Mouse (Mus musculus) CH12.LX (cell line): Measurements from ENCODE around the gene Adamtsl1.

ENCODE experiments used
- CHD1 ChIP-seq: IDR thresholded peaks from 2 replicates; pipeline ENCODE4 v1.6.1; 2012; ENCODE audit warnings: low read depth, low read length, improper control_type of control experiment, inconsistent platforms
- CHD2 ChIP-seq: IDR thresholded peaks from 2 replicates; pipeline ENCODE4 v1.6.1; 2011; ENCODE audit warnings: low read length, improper control_type of control experiment
- CTCF ChIP-seq, 2 experiments: IDR thresholded peaks in 1 of 2; conservative IDR thresholded peaks in 1 of 2; 2 replicates each; pipeline ENCODE4 v1.5.1; 2011 to 2012; ENCODE audit warnings: low read depth in 2 of 2, low read length in 2 of 2, improper control_type of control experiment in 1 of 2, inconsistent platforms in 1 of 2, mild to moderate bottlenecking in 1 of 2, moderate library complexity in 1 of 2
- ELF1 ChIP-seq: IDR thresholded peaks from 2 replicates; pipeline ENCODE4 v1.6.1; 2014; ENCODE audit warnings: low read depth, mild to moderate bottlenecking, inconsistent platforms, low read length, improper control_type of control experiment
- EP300 ChIP-seq: IDR thresholded peaks from 2 replicates; pipeline ENCODE4 v1.6.1; 2011; ENCODE audit warnings: low read length, improper control_type of control experiment
- GABPA ChIP-seq: IDR thresholded peaks from 2 replicates; pipeline ENCODE4 v1.6.1; 2012; ENCODE audit warnings: low read depth, low read length, improper control_type of control experiment, inconsistent platforms; ENCODE audit not compliant: insufficient replicate concordance
- HCFC1 ChIP-seq: IDR thresholded peaks from 2 replicates; pipeline ENCODE4 v1.6.1; 2012; ENCODE audit warnings: low read depth, mild to moderate bottlenecking, inconsistent platforms, low read length, improper control_type of control experiment
- MAFK ChIP-seq: IDR thresholded peaks from 2 replicates; pipeline ENCODE4 v1.6.1; 2011; ENCODE audit warnings: low read length, improper control_type of control experiment; ENCODE audit not compliant: insufficient replicate concordance
- MEF2A ChIP-seq: IDR thresholded peaks from 2 replicates; pipeline ENCODE4 v1.6.1; 2014; ENCODE audit warnings: low read depth, mild to moderate bottlenecking, inconsistent platforms, low read length, improper control_type of control experiment, borderline replicate concordance
- POLR2AphosphoS2 ChIP-seq: IDR thresholded peaks from 2 replicates; pipeline ENCODE4 v1.6.1; 2011; ENCODE audit warnings: low read depth, low read length, improper control_type of control experiment
- USF1 ChIP-seq: IDR thresholded peaks from 2 replicates; pipeline ENCODE4 v1.6.1; 2014; ENCODE audit warnings: low read depth, mild to moderate bottlenecking, inconsistent platforms, low read length, improper control_type of control experiment

DNA sequence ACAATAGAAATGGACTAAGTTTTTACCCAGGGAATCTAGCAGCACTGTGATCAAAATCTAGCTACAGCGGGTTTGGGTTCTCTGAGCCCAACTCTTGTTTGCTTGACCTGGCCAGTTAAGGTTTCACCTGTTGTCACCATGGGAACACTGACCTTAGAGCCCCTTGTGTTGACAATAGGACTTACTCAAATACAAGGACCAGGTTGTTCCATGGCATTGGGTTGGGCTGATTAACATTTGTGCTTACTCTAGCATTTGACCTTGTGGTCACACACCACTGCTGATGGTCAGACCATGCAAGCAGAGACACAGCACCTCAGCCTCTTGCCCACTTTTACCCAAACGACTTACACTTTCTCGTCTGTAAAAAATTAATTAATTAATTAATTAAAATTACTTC is 922.4 kb downstream of the Adamtsl1 start:
- TF ChIP-seq CTCF (conservative IDR thresholded peaks at IDR 0.05 in 1 of 2, IDR thresholded peaks at IDR 0.05 in 1 of 2; ENCODE audit: low read depth in 2 of 2, low read length in 2 of 2), result no peak
- TF ChIP-seq CHD1, result no peak
- TF ChIP-seq GABPA, result no peak
- TF ChIP-seq HCFC1, result no peak
- TF ChIP-seq MEF2A, result no peak
- TF ChIP-seq MAFK, result no peak
- no peak for TF ChIP-seq CHD2
- no peak for TF ChIP-seq POLR2AphosphoS2
- no peak for TF ChIP-seq USF1
- no peak for TF ChIP-seq EP300
- TF ChIP-seq ELF1, result no peak
